Mouse (Mus musculus) small intestine, adult 2 months (tissue): ENCODE data around the gene Olfr694. TPM values are rescaled to one million over a fixed set of nuclear protein-coding genes. Genes with fewer than 3 reads are reported as not detected.
"Not testable (repeated sequence)": the region's sequence is repeated elsewhere in the genome, so short reads cannot be mapped to it uniquely, and the experiment has no call there.

Experiments used
- H3K27ac ChIP-seq: fragments of 200-500 bp; 2 replicates; pipeline ENCODE4 v1.5.1; 2012; ENCODE audit warnings: low read depth, low read length, control low read depth, inconsistent platforms; ENCODE audit not compliant: insufficient read depth
- H3K27me3 ChIP-seq: fragments of 200-500 bp; 2 replicates; pipeline ENCODE4 v1.6.1; 2012; ENCODE audit warnings: mild to moderate bottlenecking, moderate library complexity, low read length, inconsistent platforms; ENCODE audit not compliant: control insufficient read depth, insufficient read depth
- H3K36me3 ChIP-seq: fragments of 200-500 bp; 2 replicates; pipeline ENCODE4 v1.6.1; 2012; ENCODE audit warnings: mild to moderate bottlenecking, low read length, control low read depth, inconsistent platforms; ENCODE audit not compliant: control insufficient read depth, insufficient read depth
- H3K4me1 ChIP-seq: fragments of 200-500 bp; 2 replicates; pipeline ENCODE4 v1.6.1; 2012; ENCODE audit warnings: low read length, inconsistent platforms, mixed read lengths; ENCODE audit not compliant: control insufficient read depth, insufficient read depth, insufficient read length
- H3K4me3 ChIP-seq: fragments of 200-500 bp; 2 replicates; pipeline ENCODE4 v1.5.1; 2012; ENCODE audit warnings: low read depth, mild to moderate bottlenecking, control low read depth, inconsistent platforms, low read length, moderate library complexity
- CTCF ChIP-seq: fragments of 200-500 bp; IDR thresholded peaks from 2 replicates; pipeline ENCODE4 v1.5.1; 2012; ENCODE audit warnings: low read depth, mild to moderate bottlenecking, control low read depth, inconsistent platforms, low read length, moderate library complexity, mixed read lengths; ENCODE audit not compliant: insufficient replicate concordance, insufficient read length; ENCODE audit errors: extremely low read depth
- POLR2A ChIP-seq: fragments of 200-500 bp; IDR thresholded peaks from 2 replicates; pipeline ENCODE4 v1.6.1; 2012; ENCODE audit warnings: low read depth, mild to moderate bottlenecking, control low read depth, inconsistent platforms, low read length, moderate library complexity
- WGBS: fragments of 180-500 bp; shearing (Covaris S2); methylation state at CpG from one replicate; pipeline ENCODE4 v1.1.7; 2018; 5-methylcytosine and 5-hydroxymethylcytosine counted together
- polyA plus RNA-seq: library from polyadenylated mRNA; depleted of rRNA; stranded (reverse); fragments of >200 nt; gene quantifications from 2 replicates; pipeline ENCODE4 v1.2.3, GENCODE M21; 2012; rRNA removed

Gene Olfr694
- not detected in 2 replicates for polyA plus RNA-seq

- TF ChIP-seq POLR2A (no peak), CTCF (no peak)
- Histone ChIP-seq H3K4me1 (no peaks in the 10 kb centered on the region), H3K27me3 (no peaks in the 10 kb centered on the region), H3K4me3 (no peak within 1 kb of the TSS), H3K36me3 (no peaks in the 10 kb centered on the region), H3K27ac (no peak within 1 kb of the TSS)
- 91% methylated on average over 1 of the region's 1 CpGs for WGBS
Observed at GRCm38 (mm10) chr7:106691714-106692113, at the start of gene Olfr694. Olfr694 (minus strand) TSS chr7:106691814.

- no peak overlapping the region for H3K27ac ChIP-seq
- no peak overlapping the region for H3K4me3 ChIP-seq
- TF ChIP-seq POLR2A (no peak), CTCF (no peak)
- no peaks in the 10 kb centered on the region for H3K4me1 ChIP-seq
- H3K36me3 ChIP-seq, result no peaks in the 10 kb centered on the region
- no peaks in the 10 kb centered on the region for H3K27me3 ChIP-seq
Observed at GRCm38 (mm10) chr7:106737028-106737427, 45.4 kb upstream of the Olfr694 start.

GRCm38 (mm10) chr7:106733717-106734116, 42.1 kb upstream of the Olfr694 start:
- H3K4me1 ChIP-seq, result no peaks in the 10 kb centered on the region
- WGBS, result 8% methylated on average over 2 of the region's 2 CpGs
- no peaks in the 10 kb centered on the region for H3K36me3 ChIP-seq
- TF ChIP-seq CTCF (no peak), POLR2A (no peak)
- H3K27me3 ChIP-seq, result no peaks in the 10 kb centered on the region
- H3K4me3 ChIP-seq, result no peak overlapping the region
- H3K27ac ChIP-seq, result no peak overlapping the region

GRCm38 (mm10) chr7:106725654-106726053, 34.0 kb upstream of the Olfr694 start:
- not testable (repeated sequence) for H3K4me3 ChIP-seq, H3K27me3 ChIP-seq, H3K36me3 ChIP-seq, H3K27ac ChIP-seq, H3K4me1 ChIP-seq
- WGBS, result 67% methylated on average over 2 of the region's 2 CpGs

- H3K27ac ChIP-seq, result no peak within 1 kb of the TSS
- no peak within 1 kb of the TSS for H3K4me3 ChIP-seq
- no peaks in the 10 kb centered on the region for H3K36me3 ChIP-seq
- no peak for TF ChIP-seq CTCF
- no peak for TF ChIP-seq POLR2A
- no peaks in the 10 kb centered on the region for H3K27me3 ChIP-seq
- H3K4me1 ChIP-seq, result no peaks in the 10 kb centered on the region
Observed at GRCm38 (mm10) chr7:106716296-106716695, 24.7 kb upstream of the Olfr694 start, which contains the start of gene Olfr695. Olfr695 (minus strand) TSS chr7:106716396.

GRCm38 (mm10) chr7:106711463-106711862, 19.8 kb upstream of the Olfr694 start:
- TF ChIP-seq CTCF (no peak), POLR2A (no peak)
- no peak overlapping the region for H3K4me3 ChIP-seq
- no peaks in the 10 kb centered on the region for H3K4me1 ChIP-seq
- H3K36me3 ChIP-seq, result no peaks in the 10 kb centered on the region
- H3K27me3 ChIP-seq, result no peaks in the 10 kb centered on the region
- 87% methylated on average over 6 of the region's 6 CpGs for WGBS
- H3K27ac ChIP-seq, result no peak overlapping the region

- not testable (repeated sequence) for H3K4me3 ChIP-seq, H3K36me3 ChIP-seq, H3K27ac ChIP-seq, H3K4me1 ChIP-seq, H3K27me3 ChIP-seq
- 88% methylated on average over 10 of the region's 10 CpGs for WGBS
Observed at GRCm38 (mm10) chr7:106707705-106708104, 16.1 kb upstream of the Olfr694 start.

- Histone ChIP-seq H3K27ac (no peak overlapping the region), H3K4me1 (no peaks in the 10 kb centered on the region), H3K4me3 (no peak overlapping the region), H3K36me3 (no peaks in the 10 kb centered on the region), H3K27me3 (no peaks in the 10 kb centered on the region)
- no peak for TF ChIP-seq POLR2A
- 80% methylated on average over 1 of the region's 1 CpGs for WGBS
Observed at GRCm38 (mm10) chr7:106696891-106697290, 5.3 kb upstream of the Olfr694 start.
